Mouse (Mus musculus) forebrain, embryonic 12.5 days (tissue): ENCODE measurements around the gene Dnah7c. TPM values are rescaled to one million over a fixed set of nuclear protein-coding genes. Genes with fewer than 3 reads are reported as not detected.
"Not testable (repeated sequence)": the region's sequence is repeated elsewhere in the genome, so short reads cannot be mapped to it uniquely, and the experiment has no call there.

Experiments
- ATAC-seq: fragments of 200-750 bp; cut with Nextera tagmentation; 2 replicates; pipeline ENCODE4 v1.8.0; 2017; ENCODE audit warnings: moderate TSS enrichment; ENCODE audit not compliant: low FRiP score
- H3K27ac ChIP-seq: fragments of 300-500 bp; sonication (generic); 2 replicates; pipeline ENCODE4 v1.5.1; 2016; ENCODE audit warnings: mild to moderate bottlenecking
- H3K27me3 ChIP-seq: fragments of 300-500 bp; sonication (generic); 2 replicates; pipeline ENCODE4 v1.6.1; 2016; ENCODE audit warnings: mild to moderate bottlenecking
- H3K36me3 ChIP-seq: fragments of 300-500 bp; sonication (generic); replicated peaks from 2 replicates; pipeline ENCODE4 v1.6.1; 2016; ENCODE audit warnings: mild to moderate bottlenecking
- H3K4me1 ChIP-seq: fragments of 300-500 bp; sonication (generic); 2 replicates; pipeline ENCODE4 v1.6.1; 2016
- H3K4me2 ChIP-seq: fragments of 300-500 bp; sonication (generic); 2 replicates; pipeline ENCODE4 v1.6.1; 2016; ENCODE audit warnings: mild to moderate bottlenecking, moderate library complexity
- H3K4me3 ChIP-seq: fragments of 300-500 bp; sonication (generic); replicated peaks from 2 replicates; pipeline ENCODE4 v1.5.1; 2016; ENCODE audit warnings: mild to moderate bottlenecking
- H3K9ac ChIP-seq: fragments of 300-500 bp; sonication (generic); 2 replicates; pipeline ENCODE4 v1.6.1; 2016; ENCODE audit warnings: mild to moderate bottlenecking
- H3K9me3 ChIP-seq: fragments of 300-500 bp; sonication (generic); 2 replicates; pipeline ENCODE4 v1.6.1; 2016
- WGBS: fragments of 180-500 bp; shearing (Covaris S2); methylation state at CpG from one replicate; pipeline ENCODE4 v1.1.7; 2016; 5-methylcytosine and 5-hydroxymethylcytosine counted together
- polyA plus RNA-seq: library from polyadenylated mRNA; unstranded; fragments of >200 nt; fragmentation: Nextera tagmentation; extraction: Ambion mirVana; gene quantifications from 2 replicates; pipeline ENCODE4 v1.2.1, GENCODE M21; 2016

The Dnah7c gene
- polyA plus RNA-seq, 1 experiment from 2014 or later: 0.17 TPM

- 32% methylated on average over 3 of the region's 3 CpGs for WGBS
- Histone ChIP-seq H3K4me1 (no peaks in the 10 kb centered on the region), H3K9me3 (no peaks in the 10 kb centered on the region), H3K36me3 (no peaks in the 10 kb centered on the region), H3K9ac (no peak overlapping the region), H3K4me2 (no peak overlapping the region), H3K4me3 (no peak overlapping the region), H3K27me3 (no peaks in the 10 kb centered on the region), H3K27ac (no peak overlapping the region)
- ATAC-seq: no peak
Measured at GRCm38 (mm10) chr1:46580385-46580784, 155.0 kb downstream of the Dnah7c start.

GRCm38 (mm10) chr1:46593826-46594225 lies 168.4 kb downstream of the Dnah7c start:
- not testable (repeated sequence) for H3K4me3 ChIP-seq, H3K4me2 ChIP-seq, H3K27ac ChIP-seq, H3K9ac ChIP-seq, H3K27me3 ChIP-seq, H3K36me3 ChIP-seq, H3K9me3 ChIP-seq, H3K4me1 ChIP-seq, ATAC-seq
- WGBS: 83% methylated on average over 1 of the region's 1 CpGs

- not testable (repeated sequence) for H3K9ac ChIP-seq, H3K4me3 ChIP-seq, ATAC-seq, H3K27ac ChIP-seq, H3K4me2 ChIP-seq, H3K27me3 ChIP-seq, H3K9me3 ChIP-seq, H3K4me1 ChIP-seq, H3K36me3 ChIP-seq
- WGBS: 93% methylated on average over 1 of the region's 1 CpGs
Measured at GRCm38 (mm10) chr1:46596343-46596742, 171.0 kb downstream of the Dnah7c start.

- H3K27me3 ChIP-seq: no peaks in the 10 kb centered on the region
- no peak overlapping the region for H3K9ac ChIP-seq
- no peak overlapping the region for H3K4me2 ChIP-seq
- no peak for ATAC-seq
- no peaks in the 10 kb centered on the region for H3K36me3 ChIP-seq
- no peaks in the 10 kb centered on the region for H3K9me3 ChIP-seq
- 91% methylated on average over 1 of the region's 1 CpGs for WGBS
- H3K4me1 ChIP-seq: no peaks in the 10 kb centered on the region
- H3K27ac ChIP-seq: no peak overlapping the region
- H3K4me3 ChIP-seq: no peak overlapping the region
Measured at GRCm38 (mm10) chr1:46620331-46620730, 194.9 kb downstream of the Dnah7c start.

- not testable (repeated sequence) for H3K4me3 ChIP-seq, H3K27ac ChIP-seq, H3K4me2 ChIP-seq, ATAC-seq, H3K9me3 ChIP-seq, H3K27me3 ChIP-seq, H3K4me1 ChIP-seq, H3K9ac ChIP-seq, H3K36me3 ChIP-seq
- 93% methylated on average over 6 of the region's 6 CpGs for WGBS
Measured at GRCm38 (mm10) chr1:46625914-46626313, 200.5 kb downstream of the Dnah7c start.

GRCm38 (mm10) chr1:46649821-46650220 lies 224.4 kb downstream of the Dnah7c start:
- WGBS: 85% methylated on average over 4 of the region's 4 CpGs
- not testable (repeated sequence) for H3K27ac ChIP-seq, H3K27me3 ChIP-seq, ATAC-seq, H3K4me2 ChIP-seq, H3K4me3 ChIP-seq, H3K9ac ChIP-seq, H3K9me3 ChIP-seq, H3K4me1 ChIP-seq, H3K36me3 ChIP-seq

GRCm38 (mm10) chr1:46652721-46653120 lies 227.3 kb downstream of the Dnah7c start:
- not testable (repeated sequence) for H3K36me3 ChIP-seq, H3K27me3 ChIP-seq, H3K9me3 ChIP-seq, H3K27ac ChIP-seq, ATAC-seq, H3K4me1 ChIP-seq, H3K4me2 ChIP-seq, H3K9ac ChIP-seq, H3K4me3 ChIP-seq
- WGBS: 50% methylated on average over 2 of the region's 2 CpGs

- not testable (repeated sequence) for H3K36me3 ChIP-seq, H3K9ac ChIP-seq, ATAC-seq, H3K4me3 ChIP-seq, H3K4me2 ChIP-seq, H3K9me3 ChIP-seq, H3K4me1 ChIP-seq, H3K27me3 ChIP-seq, H3K27ac ChIP-seq
- WGBS: 71% methylated on average over 1 of the region's 1 CpGs
Measured at GRCm38 (mm10) chr1:46724810-46725209, 299.4 kb downstream of the Dnah7c start.

- no peaks in the 10 kb centered on the region for H3K4me1 ChIP-seq
- H3K4me2 ChIP-seq: no peak overlapping the region
- H3K4me3 ChIP-seq: no peak overlapping the region
- no peak overlapping the region for H3K9ac ChIP-seq
- 85% methylated on average over 1 of the region's 1 CpGs for WGBS
- ATAC-seq: no peak
- no peaks in the 10 kb centered on the region for H3K36me3 ChIP-seq
- H3K27ac ChIP-seq: no peak overlapping the region
- no peaks in the 10 kb centered on the region for H3K27me3 ChIP-seq
- H3K9me3 ChIP-seq: no peaks in the 10 kb centered on the region
Measured at GRCm38 (mm10) chr1:46725266-46725665, 299.9 kb downstream of the Dnah7c start.

GRCm38 (mm10) chr1:46725719-46726118 lies 300.3 kb downstream of the Dnah7c start:
- not testable (repeated sequence) for H3K4me2 ChIP-seq, H3K9ac ChIP-seq, H3K9me3 ChIP-seq, ATAC-seq, H3K27ac ChIP-seq, H3K27me3 ChIP-seq, H3K4me3 ChIP-seq, H3K4me1 ChIP-seq, H3K36me3 ChIP-seq
- WGBS: 90% methylated on average over 2 of the region's 2 CpGs

- not testable (repeated sequence) for H3K27me3 ChIP-seq, H3K27ac ChIP-seq, H3K36me3 ChIP-seq, ATAC-seq, H3K4me2 ChIP-seq, H3K4me3 ChIP-seq, H3K4me1 ChIP-seq, H3K9me3 ChIP-seq, H3K9ac ChIP-seq
- WGBS: 91% methylated on average over 3 of the region's 3 CpGs
Measured at GRCm38 (mm10) chr1:46729731-46730130, 304.3 kb downstream of the Dnah7c start.

- H3K4me3 ChIP-seq, H3K9me3 ChIP-seq, H3K9ac ChIP-seq, H3K36me3 ChIP-seq, H3K4me2 ChIP-seq, H3K27ac ChIP-seq, H3K4me1 ChIP-seq, H3K27me3 ChIP-seq: not testable (repeated sequence)
- WGBS: 54% methylated on average over 2 of the region's 2 CpGs
- 0 out of 2 replicates have a peak, but pooled peaks have one; percentile 27 for ATAC-seq
Measured at GRCm38 (mm10) chr1:46733405-46734106, 308.2 kb downstream of the Dnah7c start.

GRCm38 (mm10) chr1:46734455-46734854 lies 309.1 kb downstream of the Dnah7c start:
- H3K27me3 ChIP-seq, H3K27ac ChIP-seq, H3K4me2 ChIP-seq, H3K9ac ChIP-seq, H3K9me3 ChIP-seq, H3K4me1 ChIP-seq, H3K4me3 ChIP-seq, H3K36me3 ChIP-seq: not testable (repeated sequence)
- ATAC-seq: peak; percentile 33; the same call in 1 of the 2 replicates
- 47% methylated on average over 2 of the region's 2 CpGs for WGBS
